Mouse (Mus musculus): ENCODE results near the gene Pnpla1. TPM values are rescaled to one million over a fixed set of nuclear protein-coding genes. Genes with fewer than 3 reads are reported as not detected.

The Pnpla1 gene
- polyA plus RNA-seq, 1 experiment from 2014 or later = not detected

DNA sequence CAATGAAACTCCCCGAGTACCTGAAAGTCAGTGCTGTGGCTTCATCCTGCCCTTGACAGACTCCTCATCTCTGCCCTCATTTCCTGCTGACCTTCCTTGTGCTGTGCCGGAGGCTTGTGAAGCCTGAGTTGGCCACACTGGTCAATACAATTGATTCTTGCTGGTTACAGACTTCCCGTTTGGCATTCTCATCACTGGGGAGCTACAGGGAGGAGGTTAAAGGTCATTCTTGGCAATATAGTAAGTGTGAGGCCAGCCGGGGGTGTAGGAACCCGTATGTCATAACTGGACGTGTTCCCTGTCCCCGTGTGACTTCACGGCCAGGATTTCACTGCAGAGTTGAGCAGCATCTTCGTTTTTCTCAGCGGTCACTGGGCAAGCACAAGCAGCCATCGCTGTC is 13.6 kb downstream of the Pnpla1 start:
- DNase-seq (ENCODE audit: low spot score) (no peak), ATAC-seq (replicated peaks; ENCODE audit: low FRiP score, low read depth) (no peak)
- H3K27ac ChIP-seq = no peak overlapping the region
- H3K27me3 ChIP-seq (ENCODE audit: insufficient read depth, low read length) = no peaks in the 10 kb centered on the region
- WGBS = 73% methylated on average over 11 of the region's 11 CpGs
- no peak overlapping the region for H3K4me3 ChIP-seq (replicated peaks; ENCODE audit: low read depth, low read length)
- H3K4me2 ChIP-seq (ENCODE audit: low read length) = no peak overlapping the region
- no peak overlapping the region for H3K9ac ChIP-seq (ENCODE audit: low read depth, low read length)
- no peaks in the 10 kb centered on the region for H3K9me3 ChIP-seq (replicated peaks; ENCODE audit: low read length)
- TF ChIP-seq CTCF (IDR thresholded peaks at IDR 0.05; ENCODE audit: low read depth) = no peak
- no peaks in the 10 kb centered on the region for H3K36me3 ChIP-seq (ENCODE audit: insufficient read depth, low read length)
- H3K4me1 ChIP-seq (replicated peaks; ENCODE audit: insufficient read depth, low read length) = no peaks in the 10 kb centered on the region

DNA sequence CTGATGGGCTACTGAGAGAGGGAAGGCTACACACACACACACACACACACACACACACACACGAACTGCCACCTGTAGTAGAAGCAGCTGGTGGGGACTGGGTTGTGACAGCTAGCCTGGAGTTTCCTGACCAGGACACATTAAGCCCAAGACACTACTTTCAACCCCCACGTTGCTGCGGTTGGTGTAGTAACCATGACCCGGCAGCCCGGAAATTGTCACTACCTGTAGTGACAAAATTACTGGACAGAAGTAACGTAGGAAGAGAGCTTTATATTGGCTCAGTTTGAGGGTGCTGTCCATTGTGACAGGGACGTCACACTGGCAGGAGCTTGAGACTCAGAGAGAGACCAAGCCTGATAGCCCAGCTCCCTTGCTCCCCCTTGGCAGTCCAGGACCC is 14.1 kb downstream of the Pnpla1 start:
- Histone ChIP-seq H3K36me3 (ENCODE audit: insufficient read depth, low read length) (no peaks in the 10 kb centered on the region), H3K4me1 (replicated peaks; ENCODE audit: insufficient read depth, low read length) (no peaks in the 10 kb centered on the region), H3K4me2 (ENCODE audit: low read length) (no peak overlapping the region), H3K9ac (ENCODE audit: low read depth, low read length) (no peak overlapping the region), H3K27ac (no peak overlapping the region), H3K4me3 (replicated peaks; ENCODE audit: low read depth, low read length) (no peak overlapping the region), H3K9me3 (replicated peaks; ENCODE audit: low read length) (no peaks in the 10 kb centered on the region), H3K27me3 (ENCODE audit: insufficient read depth, low read length) (no peaks in the 10 kb centered on the region)
- ATAC-seq (replicated peaks; ENCODE audit: low FRiP score, low read depth) (no peak), DNase-seq (ENCODE audit: low spot score) (no peak)
- TF ChIP-seq CTCF (IDR thresholded peaks at IDR 0.05; ENCODE audit: low read depth) = no peak
- WGBS = 79% methylated on average over 7 of the region's 7 CpGs

DNA sequence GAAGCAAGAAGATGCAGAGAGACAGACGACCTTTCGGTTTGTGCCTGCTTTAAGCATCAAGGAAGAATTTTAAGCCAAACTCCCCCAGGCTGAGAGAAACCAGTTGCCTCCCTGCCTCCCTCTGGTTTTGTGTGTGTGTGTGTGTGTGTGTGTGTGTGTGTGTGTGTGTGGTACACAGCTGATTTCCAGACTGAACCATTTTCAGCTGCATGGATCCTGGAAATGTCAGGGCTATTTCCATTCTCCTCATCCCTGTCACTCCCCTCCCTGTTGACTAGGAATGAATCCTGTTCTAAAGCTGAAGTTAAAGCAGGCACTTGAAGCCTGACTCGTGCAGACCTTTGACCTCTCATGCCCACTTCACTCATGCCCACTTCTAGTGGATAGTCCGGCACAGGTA is 16.0 kb downstream of the Pnpla1 start:
- Histone ChIP-seq H3K4me2 (ENCODE audit: low read length) (no peak overlapping the region), H3K27me3 (ENCODE audit: insufficient read depth, low read length) (no peaks in the 10 kb centered on the region), H3K36me3 (ENCODE audit: insufficient read depth, low read length) (no peaks in the 10 kb centered on the region), H3K4me1 (replicated peaks; ENCODE audit: insufficient read depth, low read length) (no peaks in the 10 kb centered on the region), H3K9me3 (replicated peaks; ENCODE audit: low read length) (no peaks in the 10 kb centered on the region), H3K9ac (ENCODE audit: low read depth, low read length) (no peak overlapping the region), H3K27ac (no peak overlapping the region), H3K4me3 (replicated peaks; ENCODE audit: low read depth, low read length) (no peak overlapping the region)
- DNase-seq (ENCODE audit: low spot score) (no peak), ATAC-seq (replicated peaks; ENCODE audit: low FRiP score, low read depth) (no peak)
- TF ChIP-seq CTCF (IDR thresholded peaks at IDR 0.05; ENCODE audit: low read depth) = no peak
- 80% methylated on average over 4 of the region's 4 CpGs for WGBS

DNA sequence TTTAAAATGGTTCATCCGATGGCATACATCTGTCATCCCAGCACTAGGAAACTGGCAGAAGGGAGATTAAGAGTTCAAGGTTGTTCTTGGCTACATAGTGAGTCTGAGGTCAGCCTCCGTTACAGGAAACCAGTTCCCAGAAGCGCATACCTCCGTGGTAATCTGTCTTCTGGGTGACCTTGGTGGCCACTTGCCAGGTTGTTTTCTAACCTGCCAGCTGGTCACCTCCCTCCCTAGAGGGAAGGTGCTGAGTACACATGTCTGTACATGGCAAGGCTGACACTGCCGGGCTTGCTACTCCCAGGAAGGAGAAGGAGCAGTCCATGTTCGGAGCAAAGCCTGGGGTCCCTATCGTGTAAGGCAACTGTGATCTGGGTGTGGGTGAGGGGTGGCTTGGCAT is 16.6 kb downstream of the Pnpla1 start:
- DNase-seq (ENCODE audit: low spot score) (no peak), ATAC-seq (replicated peaks; ENCODE audit: low FRiP score, low read depth) (0 out of 2 replicates have a peak, but pooled peaks have one; percentile 22)
- H3K4me2 ChIP-seq (ENCODE audit: low read length) = no peak overlapping the region
- H3K9me3 ChIP-seq (replicated peaks; ENCODE audit: low read length) = no peaks in the 10 kb centered on the region
- no peak for TF ChIP-seq CTCF (IDR thresholded peaks at IDR 0.05; ENCODE audit: low read depth)
- H3K27ac ChIP-seq = no peak overlapping the region
- WGBS = 52% methylated on average over 7 of the region's 7 CpGs
- no peak overlapping the region for H3K9ac ChIP-seq (ENCODE audit: low read depth, low read length)
- no peaks in the 10 kb centered on the region for H3K27me3 ChIP-seq (ENCODE audit: insufficient read depth, low read length)
- no peak overlapping the region for H3K4me3 ChIP-seq (replicated peaks; ENCODE audit: low read depth, low read length)
- no peaks in the 10 kb centered on the region for H3K4me1 ChIP-seq (replicated peaks; ENCODE audit: insufficient read depth, low read length)
- no peaks in the 10 kb centered on the region for H3K36me3 ChIP-seq (ENCODE audit: insufficient read depth, low read length)

DNA sequence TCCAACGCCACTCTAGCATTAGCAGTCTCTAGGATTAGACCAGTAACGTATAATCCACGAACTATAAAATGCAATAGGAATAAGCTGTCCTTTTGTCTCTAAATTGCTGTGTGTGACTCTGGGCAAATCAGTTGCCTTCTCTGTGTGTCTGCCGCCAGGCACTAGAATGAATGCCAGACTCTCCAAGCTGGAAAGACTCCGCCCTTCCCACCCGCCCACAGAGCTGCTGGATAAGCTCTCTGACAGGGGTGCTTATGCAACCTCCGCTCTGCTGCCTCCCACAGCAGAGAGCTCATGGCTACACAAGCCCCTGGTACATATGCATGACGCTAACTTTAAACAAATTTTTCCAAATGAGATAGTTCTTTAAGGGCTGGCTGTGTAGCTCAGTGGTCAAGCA is 17.1 kb downstream of the Pnpla1 start:
- no peak for TF ChIP-seq CTCF (IDR thresholded peaks at IDR 0.05; ENCODE audit: low read depth)
- Histone ChIP-seq H3K9me3 (replicated peaks; ENCODE audit: low read length) (no peaks in the 10 kb centered on the region), H3K36me3 (ENCODE audit: insufficient read depth, low read length) (no peaks in the 10 kb centered on the region), H3K9ac (ENCODE audit: low read depth, low read length) (no peak overlapping the region), H3K27me3 (ENCODE audit: insufficient read depth, low read length) (no peaks in the 10 kb centered on the region), H3K4me3 (replicated peaks; ENCODE audit: low read depth, low read length) (no peak overlapping the region), H3K4me1 (replicated peaks; ENCODE audit: insufficient read depth, low read length) (no peaks in the 10 kb centered on the region), H3K4me2 (ENCODE audit: low read length) (no peak overlapping the region), H3K27ac (no peak overlapping the region)
- DNase-seq (ENCODE audit: low spot score) (peak; percentile 54), ATAC-seq (replicated peaks; ENCODE audit: low FRiP score, low read depth) (no peak)
- 44% methylated on average over 8 of the region's 8 CpGs for WGBS

DNA sequence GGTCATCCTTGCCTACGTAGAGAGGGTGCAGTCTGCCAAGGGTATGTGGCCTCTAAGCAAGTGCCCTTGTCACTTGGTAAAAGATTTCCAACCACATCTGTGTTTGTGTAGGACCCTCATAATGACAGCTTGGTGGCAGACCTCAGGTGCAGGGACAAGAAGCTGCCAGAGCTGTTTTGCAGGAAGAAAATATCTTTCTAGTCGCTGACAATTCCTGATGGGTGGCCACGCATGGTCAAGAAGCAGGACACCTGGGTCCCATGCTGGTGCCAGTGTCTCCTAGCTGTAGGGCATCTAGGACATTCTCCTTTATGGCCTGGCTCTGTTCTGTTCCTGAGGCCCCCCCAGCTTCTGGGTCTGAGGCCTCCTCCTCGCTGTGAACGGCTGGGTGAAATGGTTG is 18.1 kb downstream of the Pnpla1 start:
- Histone ChIP-seq H3K27ac (no peak overlapping the region), H3K4me2 (ENCODE audit: low read length) (no peak overlapping the region; the same call in 1 of the 2 replicates), H3K36me3 (ENCODE audit: insufficient read depth, low read length) (no peaks in the 10 kb centered on the region), H3K9me3 (replicated peaks; ENCODE audit: low read length) (no peaks in the 10 kb centered on the region), H3K4me3 (replicated peaks; ENCODE audit: low read depth, low read length) (no peak overlapping the region), H3K27me3 (ENCODE audit: insufficient read depth, low read length) (no peaks in the 10 kb centered on the region), H3K9ac (ENCODE audit: low read depth, low read length) (no peak overlapping the region), H3K4me1 (replicated peaks; ENCODE audit: insufficient read depth, low read length) (no peaks in the 10 kb centered on the region)
- ATAC-seq (replicated peaks; ENCODE audit: low FRiP score, low read depth) = no peak
- TF ChIP-seq CTCF (IDR thresholded peaks at IDR 0.05; ENCODE audit: low read depth) = no peak
- 51% methylated on average over 5 of the region's 5 CpGs for WGBS
- no peak for DNase-seq (ENCODE audit: low spot score)

DNA sequence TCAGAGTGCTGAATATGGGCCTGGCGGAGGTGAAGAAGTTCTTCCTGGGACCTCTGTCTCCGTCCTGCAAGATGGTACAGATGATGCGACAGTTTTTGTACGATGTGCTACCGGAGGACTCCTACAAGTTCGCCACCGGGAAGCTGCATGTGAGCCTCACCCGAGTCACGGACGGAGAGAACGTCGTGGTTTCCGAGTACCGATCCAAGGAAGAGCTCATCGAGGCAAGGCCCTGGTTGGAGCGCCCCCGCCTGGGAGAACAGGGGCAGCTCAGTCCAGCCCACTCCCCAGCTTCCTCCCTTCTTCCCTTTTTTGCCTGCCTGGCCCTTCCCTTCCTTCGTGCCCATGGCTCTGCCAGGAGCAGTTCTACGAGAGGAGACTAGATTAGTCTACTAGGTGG is 18.6 kb downstream of the Pnpla1 start:
- Histone ChIP-seq H3K4me1 (replicated peaks; ENCODE audit: insufficient read depth, low read length) (no peaks in the 10 kb centered on the region), H3K4me3 (replicated peaks; ENCODE audit: low read depth, low read length) (no peak overlapping the region), H3K27ac (no peak overlapping the region), H3K36me3 (ENCODE audit: insufficient read depth, low read length) (no peaks in the 10 kb centered on the region), H3K4me2 (ENCODE audit: low read length) (peak overlapping the region; percentile 30; the same call in 1 of the 2 replicates), H3K9me3 (replicated peaks; ENCODE audit: low read length) (no peaks in the 10 kb centered on the region), H3K27me3 (ENCODE audit: insufficient read depth, low read length) (no peaks in the 10 kb centered on the region), H3K9ac (ENCODE audit: low read depth, low read length) (no peak overlapping the region)
- DNase-seq (ENCODE audit: low spot score) (peak; percentile 52), ATAC-seq (replicated peaks; ENCODE audit: low FRiP score, low read depth) (no peak)
- 17% methylated on average over 19 of the region's 19 CpGs for WGBS
- TF ChIP-seq CTCF (IDR thresholded peaks at IDR 0.05; ENCODE audit: low read depth) = peak; percentile 63
